Mouse (Mus musculus) liver, embryonic 12.5 days (tissue): ENCODE results near the gene Nphp1. TPM values are rescaled to one million over a fixed set of nuclear protein-coding genes. Genes with fewer than 3 reads are reported as not detected.

Experiments
- ATAC-seq: fragments of 200-750 bp; cut with Nextera tagmentation; 2 replicates; pipeline ENCODE4 v1.8.0; 2017; ENCODE audit warnings: moderate number of reproducible peaks, mild to moderate bottlenecking, moderate library complexity
- H3K27ac ChIP-seq: fragments of 300-500 bp; sonication (generic); 2 replicates; pipeline ENCODE4 v1.5.1; 2016; ENCODE audit warnings: mild to moderate bottlenecking
- H3K27me3 ChIP-seq: fragments of 300-500 bp; sonication (generic); replicated peaks from 2 replicates; pipeline ENCODE4 v1.6.1; 2016; ENCODE audit warnings: mild to moderate bottlenecking, moderate library complexity
- H3K36me3 ChIP-seq: fragments of 300-500 bp; sonication (generic); 2 replicates; pipeline ENCODE4 v1.6.1; 2016; ENCODE audit warnings: mild to moderate bottlenecking, moderate library complexity
- H3K4me1 ChIP-seq: fragments of 300-500 bp; sonication (generic); 2 replicates; pipeline ENCODE4 v1.6.1; 2016
- H3K4me2 ChIP-seq: fragments of 300-500 bp; sonication (generic); 2 replicates; pipeline ENCODE4 v1.6.1; 2016; ENCODE audit warnings: mild to moderate bottlenecking, moderate library complexity
- H3K4me3 ChIP-seq: fragments of 300-500 bp; sonication (generic); 2 replicates; pipeline ENCODE4 v1.5.1; 2016; ENCODE audit warnings: mild to moderate bottlenecking, moderate library complexity
- H3K9ac ChIP-seq: fragments of 300-500 bp; sonication (generic); 2 replicates; pipeline ENCODE4 v1.6.1; 2016; ENCODE audit warnings: mild to moderate bottlenecking, moderate library complexity
- H3K9me3 ChIP-seq: fragments of 300-500 bp; sonication (generic); replicated peaks from 2 replicates; pipeline ENCODE4 v1.6.1; 2016; ENCODE audit warnings: mild to moderate bottlenecking, moderate library complexity
- WGBS: fragments of 180-500 bp; shearing (Covaris S2); methylation state at CpG from one replicate; pipeline ENCODE4 v1.1.7; 2016; ENCODE audit not compliant: insufficient replicate concordance; 5-methylcytosine and 5-hydroxymethylcytosine counted together
- polyA plus RNA-seq: library from polyadenylated mRNA; unstranded; fragments of >200 nt; fragmentation: Nextera tagmentation; extraction: Ambion mirVana; gene quantifications from 2 replicates; pipeline ENCODE4 v1.2.1, GENCODE M21; 2016

The Nphp1 gene
- 10.8 and 11.2 TPM in 2 replicates for polyA plus RNA-seq

- peak; percentile 83 for ATAC-seq
- H3K4me1 ChIP-seq: peaks cover 33% of the 10 kb centered on the region
- H3K27me3 ChIP-seq: no peaks in the 10 kb centered on the region
- H3K9ac ChIP-seq: peak within 1 kb of the TSS; percentile 80
- H3K36me3 ChIP-seq: no peaks in the 10 kb centered on the region
- no peaks in the 10 kb centered on the region for H3K9me3 ChIP-seq
- H3K4me2 ChIP-seq: peak within 1 kb of the TSS; percentile 77
- H3K27ac ChIP-seq: peak within 1 kb of the TSS; percentile 70
- peak within 1 kb of the TSS; percentile 77 for H3K4me3 ChIP-seq
- 4% methylated on average over 40 of the region's 40 CpGs for WGBS
Observed at GRCm38 (mm10) chr2:127788440-127789116, at the start of gene Nphp1. TSS of gene Nphp1 (minus strand) at chr2:127788897.

- 16% methylated on average over 2 of the region's 2 CpGs for WGBS
- H3K4me3 ChIP-seq: no peak overlapping the region
- peaks cover 19% of the 10 kb centered on the region for H3K27me3 ChIP-seq
- H3K4me2 ChIP-seq: peak overlapping the region; percentile 84
- ATAC-seq: no peak
- H3K27ac ChIP-seq: no peak overlapping the region
- H3K36me3 ChIP-seq: peaks cover 11% of the 10 kb centered on the region; the same call in 1 of the 2 replicates
- H3K9me3 ChIP-seq: no peaks in the 10 kb centered on the region
- H3K4me1 ChIP-seq: peaks cover 15% of the 10 kb centered on the region
- H3K9ac ChIP-seq: no peak overlapping the region
Observed at GRCm38 (mm10) chr2:127832833-127833190, 44.1 kb upstream of the Nphp1 start.

GRCm38 (mm10) chr2:127832103-127832832 is 43.6 kb upstream of the Nphp1 start:
- WGBS: 34% methylated on average over 11 of the region's 11 CpGs
- Histone ChIP-seq H3K4me1 (peaks cover 15% of the 10 kb centered on the region), H3K9ac (peak overlapping the region; percentile 66), H3K36me3 (peaks cover 12% of the 10 kb centered on the region), H3K9me3 (no peaks in the 10 kb centered on the region), H3K4me2 (peak overlapping the region; percentile 84), H3K27ac (peak overlapping the region; percentile 27), H3K27me3 (peaks cover 13% of the 10 kb centered on the region), H3K4me3 (peak overlapping the region; percentile 91)
- 0 out of 2 replicates have a peak, but pooled peaks have one; percentile 13 for ATAC-seq

GRCm38 (mm10) chr2:127831401-127832102 is 42.9 kb upstream of the Nphp1 start, which contains the start of gene Bub1:
TSS of gene Bub1 (minus strand) at chr2:127831865.
- H3K4me1 ChIP-seq: peaks cover 15% of the 10 kb centered on the region
- H3K9ac ChIP-seq: peak within 1 kb of the TSS; percentile 85
- no peaks in the 10 kb centered on the region for H3K9me3 ChIP-seq
- H3K4me2 ChIP-seq: peak within 1 kb of the TSS; percentile 84
- H3K27me3 ChIP-seq: peaks cover 8% of the 10 kb centered on the region
- peak within 1 kb of the TSS; percentile 73 for H3K27ac ChIP-seq
- peaks cover 17% of the 10 kb centered on the region for H3K36me3 ChIP-seq
- peak; percentile 98 for ATAC-seq
- peak within 1 kb of the TSS; percentile 91 for H3K4me3 ChIP-seq
- WGBS: under 1% methylated on average over 56 of the region's 56 CpGs

- Histone ChIP-seq H3K27me3 (no peaks in the 10 kb centered on the region), H3K36me3 (no peaks in the 10 kb centered on the region), H3K4me1 (peaks cover 31% of the 10 kb centered on the region), H3K9ac (peak within 1 kb of the TSS; percentile 83), H3K27ac (peak within 1 kb of the TSS; percentile 86), H3K4me3 (peak within 1 kb of the TSS; percentile 81), H3K9me3 (no peaks in the 10 kb centered on the region), H3K4me2 (peak within 1 kb of the TSS; percentile 77)
- 2% methylated on average over 37 of the region's 37 CpGs for WGBS
- ATAC-seq: peak; percentile 92
Observed at GRCm38 (mm10) chr2:127791919-127792603, 3.4 kb upstream of the Nphp1 start, which contains the start of gene Mtln. TSS of gene Mtln (minus strand) at chr2:127792488.

- H3K4me1 ChIP-seq: peaks cover 31% of the 10 kb centered on the region
- peak overlapping the region; percentile 77 for H3K4me3 ChIP-seq
- peak overlapping the region; percentile 80 for H3K9ac ChIP-seq
- H3K27me3 ChIP-seq: no peaks in the 10 kb centered on the region
- 0 out of 2 replicates have a peak overlapping the region, but pooled peaks have one; percentile 70 for H3K27ac ChIP-seq
- no peaks in the 10 kb centered on the region for H3K36me3 ChIP-seq
- WGBS: 28% methylated on average over 9 of the region's 9 CpGs
- H3K4me2 ChIP-seq: peak overlapping the region; percentile 77
- no peaks in the 10 kb centered on the region for H3K9me3 ChIP-seq
- ATAC-seq: no peak
Observed at GRCm38 (mm10) chr2:127789651-127790270, 1.1 kb upstream of the Nphp1 start.

- Histone ChIP-seq H3K27ac (peak overlapping the region; percentile 70), H3K4me1 (peaks cover 31% of the 10 kb centered on the region), H3K9me3 (no peaks in the 10 kb centered on the region), H3K4me2 (peak overlapping the region; percentile 77), H3K27me3 (no peaks in the 10 kb centered on the region), H3K9ac (peak overlapping the region; percentile 80), H3K4me3 (peak overlapping the region; percentile 77), H3K36me3 (no peaks in the 10 kb centered on the region)
- 6% methylated on average over 11 of the region's 11 CpGs for WGBS
- peak; percentile 58 for ATAC-seq
Observed at GRCm38 (mm10) chr2:127789138-127789537, 441 bp upstream of the Nphp1 start.

- Histone ChIP-seq H3K27ac (no peak overlapping the region), H3K36me3 (no peaks in the 10 kb centered on the region), H3K9ac (no peak overlapping the region), H3K9me3 (no peaks in the 10 kb centered on the region), H3K4me2 (no peak overlapping the region), H3K4me3 (no peak overlapping the region), H3K27me3 (no peaks in the 10 kb centered on the region), H3K4me1 (peaks cover 37% of the 10 kb centered on the region)
- ATAC-seq: no peak
- WGBS: 81% methylated on average over 5 of the region's 5 CpGs
Observed at GRCm38 (mm10) chr2:127787226-127787625, 1.5 kb downstream of the Nphp1 start.

GRCm38 (mm10) chr2:127778451-127778850 is 10.2 kb downstream of the Nphp1 start:
- no peak overlapping the region for H3K27ac ChIP-seq
- H3K9ac ChIP-seq: no peak overlapping the region
- no peaks in the 10 kb centered on the region for H3K9me3 ChIP-seq
- no peak for ATAC-seq
- no peaks in the 10 kb centered on the region; the same call in 1 of the 2 replicates for H3K36me3 ChIP-seq
- no peak overlapping the region for H3K4me2 ChIP-seq
- 77% methylated on average over 5 of the region's 5 CpGs for WGBS
- no peaks in the 10 kb centered on the region for H3K27me3 ChIP-seq
- H3K4me3 ChIP-seq: no peak overlapping the region
- peaks cover 14% of the 10 kb centered on the region for H3K4me1 ChIP-seq

GRCm38 (mm10) chr2:127775013-127775412 is 13.7 kb downstream of the Nphp1 start:
- Histone ChIP-seq H3K9me3 (no peaks in the 10 kb centered on the region), H3K4me2 (no peak overlapping the region), H3K27ac (no peak overlapping the region), H3K4me3 (no peak overlapping the region), H3K36me3 (peaks cover 12% of the 10 kb centered on the region), H3K27me3 (no peaks in the 10 kb centered on the region), H3K9ac (no peak overlapping the region), H3K4me1 (peaks cover 12% of the 10 kb centered on the region)
- no peak for ATAC-seq
- 87% methylated on average over 3 of the region's 3 CpGs for WGBS

GRCm38 (mm10) chr2:127774578-127774941 is 14.1 kb downstream of the Nphp1 start:
- H3K27ac ChIP-seq: peak overlapping the region; percentile 82
- peaks cover 14% of the 10 kb centered on the region for H3K36me3 ChIP-seq
- H3K4me2 ChIP-seq: peak overlapping the region; percentile 60
- no peaks in the 10 kb centered on the region for H3K27me3 ChIP-seq
- WGBS: 35% methylated on average over 1 of the region's 1 CpGs
- peak overlapping the region; percentile 18; the same call in 1 of the 2 replicates for H3K9ac ChIP-seq
- no peak; the same call in 1 of the 2 replicates for ATAC-seq
- H3K4me3 ChIP-seq: no peak overlapping the region
- peaks cover 12% of the 10 kb centered on the region for H3K4me1 ChIP-seq
- H3K9me3 ChIP-seq: no peaks in the 10 kb centered on the region
